Mouse (Mus musculus): ENCODE measurements around the gene Hes7. TPM values are rescaled to one million over a fixed set of nuclear protein-coding genes. Genes with fewer than 3 reads are reported as not detected.

Gene Hes7
- total RNA-seq, 2 experiments from 2014 or later, result 0.57 to 0.73 TPM

DNA sequence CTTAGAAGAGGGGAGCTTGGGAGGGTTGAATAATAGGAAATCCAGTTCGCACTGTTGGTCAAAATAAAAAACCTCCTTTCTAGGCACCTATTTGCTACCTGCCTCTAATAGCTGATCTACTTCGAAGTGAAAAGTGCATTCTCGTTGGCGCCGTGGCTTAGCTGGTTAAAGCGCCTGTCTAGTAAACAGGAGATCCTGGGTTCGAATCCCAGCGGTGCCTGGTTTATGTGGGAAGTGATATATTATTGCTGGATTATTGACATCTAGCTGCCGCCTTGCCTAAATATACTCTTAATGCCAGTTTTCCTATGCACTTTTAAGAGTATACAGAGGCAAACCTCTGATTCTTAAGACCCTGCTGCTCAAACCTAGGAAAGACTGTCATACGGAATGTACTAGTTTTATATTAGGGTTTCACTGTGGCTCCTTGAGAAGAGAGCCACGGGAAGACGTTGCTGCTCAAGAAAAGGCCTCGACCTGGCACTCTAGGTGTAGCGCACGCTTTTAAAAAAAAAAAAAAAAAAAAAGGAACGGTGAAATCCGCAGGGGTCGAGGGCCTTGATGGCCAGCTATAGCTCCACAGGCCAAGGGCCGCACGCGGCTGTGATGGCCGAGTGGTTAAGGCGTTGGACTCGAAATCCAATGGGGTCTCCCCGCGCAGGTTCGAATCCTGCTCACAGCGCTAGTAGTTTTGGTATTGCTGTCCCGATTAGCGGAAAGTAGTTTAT, 9.7 kb upstream of the Hes7 start:
- peak; percentile 88 to 92 for DNase-seq (ENCODE audit: extremely low spot score in 1 of 2, low spot score in 2 of 2)
- intact Hi-C loops (cut with DNase I), result no loop called here

- intact Hi-C loops (cut with DNase I), result no loop called here
- no peak for DNase-seq (ENCODE audit: extremely low spot score in 1 of 2, low spot score in 2 of 2)
These were observed 9.0 kb upstream of the Hes7 start for GRCm38 (mm10) chr11:69111051-69111810.

GRCm38 (mm10) chr11:69111865-69112264, 8.3 kb upstream of the Hes7 start:
- DNase-seq (ENCODE audit: extremely low spot score in 1 of 2, low spot score in 2 of 2), result no peak
- intact Hi-C loops (cut with DNase I), result no loop called here

- intact Hi-C loops (cut with DNase I), result no loop called here
- DNase-seq (ENCODE audit: extremely low spot score in 1 of 2, low spot score in 2 of 2), result no peak
These were observed 6.2 kb upstream of the Hes7 start for GRCm38 (mm10) chr11:69114018-69114417.

DNA sequence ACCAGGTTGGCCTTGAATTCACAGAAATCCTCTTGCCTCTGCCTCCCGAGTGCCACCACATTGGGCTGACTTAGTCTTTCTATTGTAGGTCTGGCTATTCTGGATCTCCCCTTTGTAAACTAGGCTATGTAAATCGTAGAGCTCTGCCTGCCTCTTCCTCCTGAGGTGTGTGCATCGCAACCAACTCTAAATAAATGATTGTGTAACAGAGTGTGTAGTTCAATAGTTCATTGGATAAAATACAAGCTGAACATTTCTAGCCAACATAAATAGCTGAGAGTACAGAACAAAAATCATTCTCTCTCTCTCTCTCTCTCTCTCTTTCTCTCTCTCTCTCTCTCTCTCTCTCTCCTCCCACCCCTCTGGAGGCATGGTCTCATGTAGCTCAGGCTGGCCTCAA, 5.6 kb upstream of the Hes7 start:
- intact Hi-C loops (cut with DNase I), result no loop called here
- DNase-seq (ENCODE audit: extremely low spot score in 1 of 2, low spot score in 2 of 2), result no peak

DNA sequence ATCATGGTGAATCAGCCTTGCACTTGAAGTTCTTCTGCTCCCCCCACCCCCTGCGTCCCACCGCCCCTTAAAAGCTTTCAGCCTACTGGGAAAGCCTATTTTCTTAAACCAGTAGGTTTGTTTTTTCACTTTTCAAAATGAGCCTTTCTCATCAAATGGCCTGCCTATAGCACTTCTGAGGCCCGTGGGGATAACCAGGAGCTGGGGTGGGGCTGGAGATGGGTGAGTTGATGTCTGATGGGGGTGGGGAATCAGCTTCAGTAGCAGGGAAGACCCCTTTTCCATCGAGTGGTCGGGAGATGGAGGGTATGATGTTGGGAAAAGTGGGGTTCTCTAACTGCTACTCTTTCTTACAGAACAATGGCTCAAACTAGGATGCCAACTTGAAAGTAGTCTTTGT, 3.4 kb upstream of the Hes7 start:
- peak in 1 of 2 experiments; percentile 13 for DNase-seq (ENCODE audit: extremely low spot score in 1 of 2, low spot score in 2 of 2)
- intact Hi-C loops (cut with DNase I), result no loop called here

DNA sequence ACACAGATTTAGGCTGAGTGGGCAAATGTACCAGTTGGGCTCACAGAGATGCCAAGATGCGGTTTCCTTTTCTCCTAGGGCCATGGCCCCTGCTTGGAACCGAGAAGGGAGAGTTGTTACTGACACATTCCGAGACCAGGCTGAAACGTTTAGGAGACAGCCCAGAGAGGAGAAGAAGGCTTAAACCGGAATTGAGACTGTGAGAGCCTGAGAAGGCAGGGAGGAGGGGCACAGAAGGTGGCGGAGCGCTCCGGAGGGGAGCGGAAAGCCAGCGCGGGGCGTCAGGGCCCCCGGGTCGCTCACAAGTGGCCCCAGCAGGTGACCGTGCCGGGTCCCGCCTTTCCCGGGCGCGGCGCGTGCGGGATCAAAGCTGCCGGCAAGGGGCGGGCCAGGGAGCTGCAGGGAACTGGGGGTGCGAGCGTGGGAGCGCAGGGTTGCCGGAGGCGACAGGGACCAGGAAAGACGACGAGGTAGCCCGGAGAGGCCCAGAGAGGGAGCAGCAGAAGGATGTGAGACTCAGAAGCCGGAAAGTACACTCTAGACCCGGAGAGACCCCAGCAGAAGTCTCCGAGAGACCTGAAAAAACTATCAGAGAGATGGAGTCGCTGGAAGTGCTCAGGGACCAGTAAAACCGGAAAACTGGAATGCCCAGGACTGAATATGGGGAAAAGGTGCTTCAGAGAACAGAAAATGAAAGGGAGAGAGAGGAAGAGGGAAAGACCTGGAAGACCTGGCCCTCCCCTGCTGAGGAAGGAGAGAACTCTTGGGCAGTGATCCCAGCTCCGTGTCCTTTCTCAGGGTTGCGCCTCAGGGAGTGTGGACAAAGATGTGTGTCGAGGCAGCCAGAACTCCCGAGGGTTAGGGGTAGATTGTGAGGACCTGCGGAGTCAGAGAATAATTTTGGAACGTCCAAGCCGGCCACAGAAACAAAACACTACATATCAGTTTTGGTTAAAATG, 2.2 kb upstream of the Hes7 start:
- intact Hi-C loops (cut with DNase I), result no loop called here
- DNase-seq (ENCODE audit: extremely low spot score in 1 of 2, low spot score in 2 of 2), result peak in 1 of 2 experiments; percentile 82

DNA sequence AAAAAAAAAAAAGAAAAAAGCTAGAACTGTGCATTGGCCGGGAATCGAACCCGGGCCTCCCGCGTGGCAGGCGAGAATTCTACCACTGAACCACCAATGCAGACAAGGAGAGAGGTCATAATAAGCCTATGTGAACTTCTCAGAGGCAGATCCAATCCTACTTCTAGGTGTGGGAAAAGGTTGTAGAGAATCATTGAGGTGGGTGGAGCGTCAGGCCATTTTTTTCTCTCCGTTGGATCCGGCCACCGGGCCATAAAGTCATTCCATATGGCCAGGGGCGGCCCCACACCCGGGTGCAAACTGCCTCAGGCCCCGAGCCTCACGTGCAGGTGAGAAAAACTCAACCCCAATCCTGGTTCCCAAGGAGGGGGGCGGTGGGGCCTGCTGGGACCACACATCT, 1.4 kb upstream of the Hes7 start:
- intact Hi-C loops (cut with DNase I), result no loop called here

GRCm38 (mm10) chr11:69119446-69120155, 603 bp upstream of the Hes7 start:
- intact Hi-C loops (cut with DNase I), result no loop called here
- no peak for DNase-seq (ENCODE audit: extremely low spot score in 1 of 2, low spot score in 2 of 2)

More for the DNA sequence above, 1.4 kb upstream of the Hes7 start:
- DNase-seq (ENCODE audit: extremely low spot score in 1 of 2, low spot score in 2 of 2), result peak; percentile 69 to 82

DNA sequence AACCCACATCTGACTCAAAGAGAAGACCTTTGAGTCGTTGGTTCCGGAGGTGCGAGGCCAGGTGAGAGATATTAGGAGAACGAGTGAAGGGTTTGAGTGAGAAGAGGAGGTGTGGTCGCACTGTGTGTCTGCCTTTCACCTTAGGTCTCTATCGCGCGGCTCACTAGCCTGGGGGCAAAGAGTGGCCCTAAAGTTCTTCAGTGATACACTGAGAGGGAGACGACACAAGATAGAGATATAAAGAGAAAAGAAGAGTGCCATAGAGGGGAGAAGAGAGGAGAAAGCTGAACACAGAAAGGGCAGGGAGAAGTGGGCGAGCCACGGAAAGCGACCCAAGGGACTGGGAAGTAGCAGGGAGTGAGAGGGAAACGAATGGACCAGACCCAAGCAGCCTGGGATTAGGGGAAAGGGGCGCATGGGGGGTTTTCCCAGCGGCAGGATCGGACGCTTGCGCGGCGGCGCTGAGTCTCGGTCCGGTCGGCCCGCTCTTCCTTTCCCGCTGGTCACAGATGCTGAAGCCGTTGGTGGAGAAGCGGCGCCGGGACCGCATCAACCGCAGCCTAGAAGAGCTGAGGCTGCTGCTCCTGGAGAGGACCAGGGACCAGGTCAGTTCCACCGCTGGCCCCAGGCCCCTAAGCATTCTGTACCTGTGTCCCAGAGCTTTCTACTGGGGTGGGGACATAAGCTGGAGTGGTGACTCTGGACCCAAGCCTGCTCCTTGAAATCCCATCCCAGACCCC, 967 bp downstream of the Hes7 start:
- DNase-seq (ENCODE audit: extremely low spot score in 1 of 2, low spot score in 2 of 2), result peak in 1 of 2 experiments; percentile 49
- intact Hi-C loops (cut with DNase I), result no loop called here

DNA sequence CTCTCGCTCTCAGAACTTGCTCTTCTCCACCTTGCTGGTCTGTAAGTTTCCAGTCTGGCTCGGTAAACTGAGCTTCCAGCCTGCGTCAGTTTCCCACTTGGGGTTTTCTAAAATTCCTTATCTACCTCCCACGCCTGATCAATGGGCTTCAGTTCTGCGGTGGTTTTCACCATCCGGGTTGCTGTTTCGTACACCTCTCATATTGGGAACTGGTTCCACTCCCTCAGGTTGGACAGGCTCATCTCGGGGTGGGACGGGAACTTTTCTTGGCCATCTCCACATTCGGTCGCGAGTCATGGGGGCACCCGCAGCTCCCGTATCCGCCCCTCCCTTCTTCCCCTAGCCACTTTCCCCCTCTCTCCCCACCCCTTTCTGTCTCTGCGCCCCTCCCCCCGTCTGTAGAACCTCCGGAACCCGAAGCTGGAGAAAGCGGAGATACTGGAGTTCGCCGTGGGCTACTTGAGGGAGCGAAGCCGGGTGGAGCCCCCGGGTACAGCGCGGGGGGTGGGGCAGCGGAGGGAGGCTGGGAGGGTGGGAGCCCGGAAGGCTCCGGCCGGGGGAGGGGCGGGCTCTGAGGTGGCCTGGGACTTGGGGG, 1.6 kb downstream of the Hes7 start:
- peak in 1 of 2 experiments; percentile 81 for DNase-seq (ENCODE audit: extremely low spot score in 1 of 2, low spot score in 2 of 2)
- intact Hi-C loops (cut with DNase I), result no loop called here

GRCm38 (mm10) chr11:69122336-69122951, 2.2 kb downstream of the Hes7 start, which contains the start of gene 9130213A22Rik:
Gene 9130213A22Rik, minus strand, starts transcription at chr11:69122589.
- DNase-seq (ENCODE audit: extremely low spot score in 1 of 2, low spot score in 2 of 2), result peak; percentile 84 to 95
- intact Hi-C loops (cut with DNase I), result no loop called here

DNA sequence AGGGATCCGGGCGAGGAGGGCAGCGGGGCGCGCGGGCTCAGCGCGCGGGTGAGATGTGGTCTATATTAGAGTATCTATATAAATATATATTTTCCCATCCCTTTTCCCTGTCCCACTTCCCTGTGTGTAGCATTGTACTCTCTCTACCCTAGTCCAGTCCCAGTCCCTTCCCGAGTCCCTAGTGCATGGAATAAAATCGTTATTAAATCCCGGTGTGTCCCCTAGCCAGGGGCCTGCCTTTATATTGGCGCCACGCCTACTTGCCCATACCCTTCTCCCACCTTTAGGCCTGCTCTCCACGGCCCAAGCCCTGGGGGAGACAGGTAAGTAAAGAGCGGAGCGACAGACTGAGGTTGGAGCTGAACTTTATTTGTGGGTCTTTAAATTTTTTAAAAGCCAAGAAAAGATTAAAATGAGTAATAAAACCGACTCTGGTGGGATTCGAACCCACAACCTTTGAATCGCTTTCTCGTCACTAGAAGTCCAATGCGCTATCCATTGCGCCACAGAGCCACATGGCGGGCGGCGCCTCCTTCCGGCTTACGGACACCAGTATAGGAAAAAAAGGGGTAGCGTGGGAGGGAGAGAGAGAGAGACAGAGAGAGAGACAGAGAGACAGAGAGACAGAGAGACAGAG, 3.0 kb downstream of the Hes7 start:
- intact Hi-C loops (cut with DNase I), result no loop called here
- DNase-seq (ENCODE audit: extremely low spot score in 1 of 2, low spot score in 2 of 2), result peak; percentile 91 to 94

GRCm38 (mm10) chr11:69123693-69124497, 3.7 kb downstream of the Hes7 start:
- peak; percentile 90 to 92 for DNase-seq (ENCODE audit: extremely low spot score in 1 of 2, low spot score in 2 of 2)

DNA sequence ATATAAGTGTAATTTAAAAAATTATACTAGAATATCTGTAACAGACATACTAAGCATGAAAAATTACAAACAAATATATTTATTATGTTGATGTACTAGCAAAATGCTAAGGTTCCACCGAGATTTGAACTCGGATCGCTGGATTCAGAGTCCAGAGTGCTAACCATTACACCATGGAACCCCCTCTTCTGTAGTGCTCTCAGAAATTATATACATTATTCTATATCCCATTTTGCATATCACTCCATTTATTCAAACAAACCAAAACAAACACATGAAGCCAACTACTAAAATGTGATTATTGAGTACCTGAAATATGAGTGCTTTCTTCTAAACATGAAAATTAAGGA, 4.3 kb downstream of the Hes7 start:
- peak; percentile 64 to 80 for DNase-seq (ENCODE audit: extremely low spot score in 1 of 2, low spot score in 2 of 2)
- intact Hi-C loops (cut with DNase I), result loop anchor here (1.0 kb wide), 1 partner anchor 61 kb away; no protein-coding TSS in a partner anchor

More at GRCm38 (mm10) chr11:69123693-69124497, 3.7 kb downstream of the Hes7 start:
- intact Hi-C loops (cut with DNase I), result loop anchor here (1.0 kb wide), 1 partner anchor 61 kb away; no protein-coding TSS in a partner anchor

Measured in left cerebral cortex, postnatal 10 days (tissue).